Mouse (Mus musculus) adrenal gland, postnatal 4 days (tissue): Measurements from ENCODE around the gene Slc39a7. TPM values are rescaled to one million over a fixed set of nuclear protein-coding genes. Genes with fewer than 3 reads are reported as not detected.
"Not testable (repeated sequence)": the region's sequence is repeated elsewhere in the genome, so short reads cannot be mapped to it uniquely, and the experiment has no call there.

Source experiments
- DNase-seq, 2 experiments: peaks; one replicate each; pipeline ENCODE4 v3.0.0; 2021 to 2022; ENCODE audit warnings: low spot score in 2 of 2, mixed read lengths in 2 of 2
- microRNA-seq: library from miRNA; unstranded; fragments of <30 nt; microRNA quantifications from one replicate; pipeline ENCODE4 v1.2.0, GENCODE M21; 2021
- total RNA-seq, 2 experiments: library from RNA; stranded (reverse); gene quantifications; 2 replicates each; pipeline ENCODE4 v1.2.3; 2021

Slc39a7 gene
- total RNA-seq, 2 experiments from 2014 or later = 145 to 156 TPM

GRCm38 (mm10) chr17:34000796-34001195, 30.7 kb downstream of the Slc39a7 start:
- DNase-seq = not testable (repeated sequence)

- DNase-seq = peak; percentile 74 to 80
These were observed 31.3 kb downstream of the Slc39a7 start, which contains the start of gene H2-K1 for GRCm38 (mm10) chr17:34000150-34000537. TSS of gene H2-K1 (minus strand) at chr17:34000347.

GRCm38 (mm10) chr17:33999341-34000149, 31.9 kb downstream of the Slc39a7 start:
- no peak for DNase-seq

GRCm38 (mm10) chr17:33998697-33999096, 32.8 kb downstream of the Slc39a7 start:
- DNase-seq = not testable (repeated sequence)

GRCm38 (mm10) chr17:33997025-33997424, 34.5 kb downstream of the Slc39a7 start:
- DNase-seq = not testable (repeated sequence)

- no peak for DNase-seq
These were observed 35.8 kb downstream of the Slc39a7 start for GRCm38 (mm10) chr17:33995651-33996050.

GRCm38 (mm10) chr17:33994959-33995358, 36.5 kb downstream of the Slc39a7 start:
- no peak for DNase-seq

- peak in 1 of 2 experiments; percentile 35 for DNase-seq
These were observed 39.5 kb downstream of the Slc39a7 start for GRCm38 (mm10) chr17:33991788-33992664.

- DNase-seq = not testable (repeated sequence)
These were observed 49.3 kb downstream of the Slc39a7 start for GRCm38 (mm10) chr17:33982136-33982535.

- DNase-seq = peak; percentile 40 to 72
These were observed 50.1 kb downstream of the Slc39a7 start for GRCm38 (mm10) chr17:33981192-33981909.

GRCm38 (mm10) chr17:33980181-33981035, 51.1 kb downstream of the Slc39a7 start:
- no peak for DNase-seq

GRCm38 (mm10) chr17:33979512-33980050, 51.9 kb downstream of the Slc39a7 start:
- no peak for DNase-seq

- DNase-seq = peak in 1 of 2 experiments; percentile 51
These were observed 52.9 kb downstream of the Slc39a7 start for GRCm38 (mm10) chr17:33978631-33979031.

Small RNAs within 50 kb of the gene (microRNA-seq; reads per million reads assigned to microRNA genes)
- 0.79 reads per million for gene Mir219a-1
- gene Mir219c = not detected

Other genes starting within 250 kb of the Slc39a7 start
- 10 to 100 TPM; 43.9 to 68.2 TPM for gene Angptl4, start 249.9 kb downstream of the Slc39a7 start, total RNA-seq
- gene Kank3, start 221.2 kb downstream of the Slc39a7 start, total RNA-seq = 100 to 1,000 TPM; 117 to 136 TPM
- gene Rps28, start 207.1 kb downstream of the Slc39a7 start, total RNA-seq = 1,000 to 10,000 TPM; 1,918 to 2,060 TPM
- 100 to 1,000 TPM; 354 to 402 TPM for gene Ndufa7, start 207.1 kb downstream of the Slc39a7 start, total RNA-seq
- 10 to 100 TPM; 34.3 to 36.0 TPM for gene Cd320, start 188.6 kb downstream of the Slc39a7 start, total RNA-seq
- gene Gm7029, start 157.8 kb downstream of the Slc39a7 start, total RNA-seq = not detected
- gene Kifc1, start 141.0 kb downstream of the Slc39a7 start, total RNA-seq = 10 to 100 TPM; 30.5 to 31.0 TPM
- gene Platr17, start 126.5 kb downstream of the Slc39a7 start, total RNA-seq = not detected
- gene Daxx, start 122.3 kb downstream of the Slc39a7 start, total RNA-seq = 10 to 100 TPM; 34.7 to 37.8 TPM
- 100 to 1,000 TPM; 122 to 131 TPM for gene Tapbp, start 115.8 kb downstream of the Slc39a7 start, total RNA-seq
- gene Zbtb22, start 115.8 kb downstream of the Slc39a7 start, total RNA-seq = 10 to 100 TPM; 43.0 to 47.1 TPM
- gene Rgl2, start 102.1 kb downstream of the Slc39a7 start, total RNA-seq = 10 to 100 TPM; 87.9 to 94.5 TPM
- gene Pfdn6, start 91.3 kb downstream of the Slc39a7 start, total RNA-seq = 10 to 100 TPM; 96.5 to 98.1 TPM
- gene Wdr46, start 91.0 kb downstream of the Slc39a7 start, total RNA-seq = 10 to 100 TPM; 35.1 to 35.2 TPM
- 1 to 10 TPM; 7.1 to 7.2 TPM for gene B3galt4, start 80.2 kb downstream of the Slc39a7 start, total RNA-seq
- gene Vps52, start 75.9 kb downstream of the Slc39a7 start, total RNA-seq = 10 to 100 TPM; 62.8 to 72.5 TPM
- gene Rps18, start 75.7 kb downstream of the Slc39a7 start, total RNA-seq = 1,000 to 10,000 TPM; 1,180 to 1,281 TPM
- gene H2-K1, start 31.3 kb downstream of the Slc39a7 start, total RNA-seq = 100 to 1,000 TPM; 173 to 174 TPM
- 10 to 100 TPM; 49.0 to 54.3 TPM for gene Ring1, start 7.0 kb downstream of the Slc39a7 start, total RNA-seq
- gene H2-Ke6, start 3.6 kb downstream of the Slc39a7 start, total RNA-seq = 100 to 1,000 TPM; 135 to 144 TPM
- gene Rxrb, start 130 bp upstream of the Slc39a7 start, total RNA-seq = 10 to 100 TPM; 74.5 to 78.0 TPM
- 1 to 10 TPM; 3.1 to 6.4 TPM for gene Col11a2, start 7.8 kb upstream of the Slc39a7 start, total RNA-seq
- gene H2-Oa, start 60.7 kb upstream of the Slc39a7 start, total RNA-seq = under 1 TPM in 1 of 2 experiments, not detected in 1; 0.31 TPM
- 10 to 100 TPM; 11.2 to 11.7 TPM for gene H2-DMa, start 87.9 kb upstream of the Slc39a7 start, total RNA-seq
- gene Brd2, start 91.0 kb upstream of the Slc39a7 start, total RNA-seq = 100 to 1,000 TPM; 225 to 226 TPM
- gene H2-DMb2, start 111.6 kb upstream of the Slc39a7 start, total RNA-seq = 1 to 10 TPM; 1.2 to 3.0 TPM
- gene H2-DMb1, start 121.4 kb upstream of the Slc39a7 start, total RNA-seq = 1 to 10 TPM; 1.9 to 3.8 TPM
- 10 to 100 TPM; 20.8 to 22.1 TPM for gene Tap1, start 155.9 kb upstream of the Slc39a7 start, total RNA-seq
- gene Psmb9, start 156.1 kb upstream of the Slc39a7 start, total RNA-seq = 10 to 100 TPM; 12.6 to 15.0 TPM
- 10 to 100 TPM; 25.0 to 27.4 TPM for gene Psmb8, start 166.0 kb upstream of the Slc39a7 start, total RNA-seq
- gene Tap2, start 171.8 kb upstream of the Slc39a7 start, total RNA-seq = 10 to 100 TPM; 32.9 to 33.2 TPM
- gene H2-Ob, start 207.2 kb upstream of the Slc39a7 start, total RNA-seq = under 1 TPM; 0.28 to 0.65 TPM
- gene H2-Ab1, start 226.0 kb upstream of the Slc39a7 start, total RNA-seq = 10 to 100 TPM; 11.1 to 12.8 TPM